Comparison of ENCODE assay signal across 15 mouse cellular contexts in the genomic region with DNA sequence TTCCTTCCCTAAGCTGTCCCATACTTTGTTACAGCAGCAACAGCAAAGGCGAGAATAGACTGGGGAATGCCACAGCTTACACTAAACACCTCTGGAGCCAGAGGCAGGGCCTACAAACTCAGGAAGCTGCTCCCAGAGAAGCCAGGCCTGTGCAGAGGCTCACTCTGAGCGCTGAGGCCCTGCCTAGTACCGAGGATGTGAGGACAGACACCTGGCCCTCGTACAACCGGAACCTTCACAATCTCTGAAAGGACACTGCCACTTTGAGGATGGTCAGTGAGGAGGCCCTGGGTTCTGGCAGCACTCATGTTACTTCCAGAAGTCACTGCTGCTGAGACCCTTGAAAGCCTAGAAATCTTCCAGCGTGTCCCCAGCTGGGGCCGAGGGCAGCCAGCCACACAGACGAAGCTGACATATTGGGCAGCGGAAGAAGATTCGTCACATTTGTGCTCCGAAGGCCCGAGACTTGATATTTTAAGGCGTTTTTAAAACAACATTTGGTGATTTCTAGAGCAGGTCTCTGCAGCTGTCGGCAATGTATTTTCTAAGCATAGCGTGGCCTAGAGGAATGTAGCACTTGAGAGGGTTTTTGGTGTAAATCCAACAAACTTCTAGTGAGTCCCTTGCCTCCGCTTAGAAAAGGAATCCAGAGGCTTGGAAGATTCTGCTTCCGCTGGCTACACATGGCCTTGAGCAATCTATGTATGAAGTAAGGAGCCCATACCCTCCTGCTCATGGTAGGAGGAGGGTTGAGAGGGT. TPM values are rescaled to one million over a fixed set of nuclear protein-coding genes. Genes with fewer than 3 reads are reported as not detected.
DNase-seq lines count a peak whose midpoint lies in the region; ATAC-seq and TF ChIP-seq lines count a peak whose summit lies in the region.
"Had no signal": no experiment of that assay in that cellular context is flagged by ENCODE, and none has a peak within 500 bp of the region (broad histone marks: within the 10 kb centered on the region; RNA-seq: fewer than 3 reads in every experiment).

No protein-coding gene starts in this region.

- no peak for TF ChIP-seq EP300 in heart, postnatal 0 days (IDR thresholded peaks at IDR 0.05; ENCODE audit: low read depth)
- no peak for TF ChIP-seq EP300 in stomach, postnatal 0 days (optimal IDR thresholded peaks at IDR 0.05)

- H3K27me3 ChIP-seq in heart, postnatal 0 days (ENCODE audit: control insufficient read depth, insufficient read depth, low read length), result no peaks in the 10 kb centered on the region
- H3K27me3 ChIP-seq in lung, embryonic 15.5 days, result no peaks in the 10 kb centered on the region
- H3K27me3 ChIP-seq in limb, embryonic 12.5 days, result no peaks in the 10 kb centered on the region
- H3K27me3 ChIP-seq in stomach, postnatal 0 days (ENCODE audit: control insufficient read depth, insufficient read depth, low read length), result no peaks in the 10 kb centered on the region

- intact Hi-C loops in heart, postnatal 25 days (cut with DNase I), result no loop called here

- H3K36me3 ChIP-seq in heart, postnatal 0 days (replicated peaks; ENCODE audit: control insufficient read depth, insufficient read depth, low read length), result no peaks in the 10 kb centered on the region
- H3K36me3 ChIP-seq in lung, embryonic 15.5 days, result no peaks in the 10 kb centered on the region
- no peaks in the 10 kb centered on the region for H3K36me3 ChIP-seq in limb, embryonic 12.5 days
- no peaks in the 10 kb centered on the region for H3K36me3 ChIP-seq in stomach, postnatal 0 days (ENCODE audit: control insufficient read depth, insufficient read depth, low read length)

- H3K9ac ChIP-seq in heart, postnatal 0 days (replicated peaks; ENCODE audit: low read depth, low read length), result no peak overlapping the region
- H3K9ac ChIP-seq in lung, embryonic 15.5 days, result no peak overlapping the region
- no peak overlapping the region for H3K9ac ChIP-seq in limb, embryonic 12.5 days (replicated peaks)
- 0 out of 2 replicates have a peak overlapping the region, but pooled peaks have one; percentile 23 for H3K9ac ChIP-seq in stomach, postnatal 0 days (ENCODE audit: low read length)
- H3K9ac ChIP-seq: liver, postnatal 0 days had no signal

- H3K4me1 ChIP-seq in heart, postnatal 0 days (ENCODE audit: control insufficient read depth, insufficient read depth), result peaks cover 8% of the 10 kb centered on the region; the same call in 1 of the 2 replicates
- peaks cover 40% of the 10 kb centered on the region for H3K4me1 ChIP-seq in lung, embryonic 15.5 days
- peaks cover 34% of the 10 kb centered on the region for H3K4me1 ChIP-seq in limb, embryonic 12.5 days (replicated peaks)
- no peaks in the 10 kb centered on the region for H3K4me1 ChIP-seq in stomach, postnatal 0 days (replicated peaks; ENCODE audit: control insufficient read depth, insufficient read depth)

- WGBS in heart, postnatal 0 days, result 82% methylated on average over 17 of the region's 17 CpGs
- WGBS in lung, embryonic 15.5 days, result 53% methylated on average over 17 of the region's 17 CpGs
- 80% methylated on average over 17 of the region's 17 CpGs for WGBS in limb, embryonic 12.5 days
- 54% methylated on average over 17 of the region's 17 CpGs for WGBS in stomach, postnatal 0 days

- no peak overlapping the region for H3K4me2 ChIP-seq in heart, postnatal 0 days (ENCODE audit: low read depth, low read length)
- H3K4me2 ChIP-seq in lung, embryonic 15.5 days, result no peak overlapping the region
- H3K4me2 ChIP-seq in limb, embryonic 12.5 days, result no peak overlapping the region
- no peak overlapping the region for H3K4me2 ChIP-seq in stomach, postnatal 0 days (replicated peaks; ENCODE audit: low read depth)

- no peak for TF ChIP-seq CTCF in heart, postnatal 0 days (IDR thresholded peaks at IDR 0.05; ENCODE audit: low read depth)
- no peak for TF ChIP-seq CTCF in stomach, postnatal 0 days (IDR thresholded peaks at IDR 0.05; ENCODE audit: low read depth)

- H3K27ac ChIP-seq in heart, postnatal 0 days (ENCODE audit: low read depth), result peak overlapping the region; percentile 54; the same call in 1 of the 2 replicates
- H3K27ac ChIP-seq in lung, embryonic 15.5 days, result peak overlapping the region; percentile 16; the same call in 1 of the 2 replicates
- H3K27ac ChIP-seq in limb, embryonic 12.5 days, result peak overlapping the region; percentile 23; the same call in 1 of the 2 replicates
- peak overlapping the region; percentile 78 for H3K27ac ChIP-seq in stomach, postnatal 0 days (replicated peaks)
- H3K27ac ChIP-seq: heart, adult 2 months had no signal

- 0 out of 2 replicates have a peak, but pooled peaks have one; percentile 36 for ATAC-seq in heart, postnatal 0 days (ENCODE audit: insufficient read depth, low read depth)
- no peak for ATAC-seq in lung, embryonic 15.5 days (ENCODE audit: borderline replicate concordance, extremely low read depth, low FRiP score, low TSS enrichment)
- no peak for ATAC-seq in limb, embryonic 12.5 days (ENCODE audit: insufficient number of reproducible peaks, insufficient read depth, low FRiP score, low TSS enrichment, low read depth)
- ATAC-seq in stomach, postnatal 0 days (ENCODE audit: low FRiP score, low TSS enrichment), result peak; percentile 48; the same call in 1 of the 2 replicates
- ATAC-seq: liver, postnatal 0 days; midbrain, embryonic 16.5 days had no signal

- peak; percentile 26 for DNase-seq in heart, postnatal 0 days (ENCODE audit: low spot score)
- no peak for DNase-seq in heart, postnatal 25 days (ENCODE audit: low spot score)
- no peak for DNase-seq in lung, postnatal 14 days
- DNase-seq in stomach, postnatal 0 days (ENCODE audit: low spot score), result no peak
- no peak for DNase-seq in yolk sac, embryonic 10.5 days (ENCODE audit: low spot score)
- DNase-seq in layer of hippocampus, adult 9-11 months, result no peak
- DNase-seq: cerebellum, postnatal 36 days; liver, postnatal 0 days had no signal

- no peak overlapping the region for H3K4me3 ChIP-seq in heart, postnatal 0 days (ENCODE audit: low read depth, low read length)
- H3K4me3 ChIP-seq in lung, embryonic 15.5 days, result no peak overlapping the region
- H3K4me3 ChIP-seq in limb, embryonic 12.5 days (replicated peaks), result no peak overlapping the region
- no peak overlapping the region for H3K4me3 ChIP-seq in stomach, postnatal 0 days (ENCODE audit: low read depth, low read length)
- H3K4me3 ChIP-seq: heart, adult 2 months had no signal

- H3K9me3 ChIP-seq in heart, postnatal 0 days (replicated peaks; ENCODE audit: control insufficient read depth, low read length), result no peaks in the 10 kb centered on the region; the same call in 1 of the 2 replicates
- no peaks in the 10 kb centered on the region for H3K9me3 ChIP-seq in lung, embryonic 15.5 days
- H3K9me3 ChIP-seq in limb, embryonic 12.5 days, result no peaks in the 10 kb centered on the region
- no peaks in the 10 kb centered on the region for H3K9me3 ChIP-seq in stomach, postnatal 0 days (ENCODE audit: control insufficient read depth, low read length)

RNA-seq across cellular contexts. Expression of a gene that starts 49.1 kb away (rescaled TPM):
- total RNA-seq in heart, postnatal 0 days (2014; rRNA removed; ENCODE audit: low replicate concordance), result 1.4 TPM in 1 of 2 replicates, not detected in the other
- polyA plus RNA-seq in heart, postnatal 0 days (2015; fragmentation: Nextera tagmentation; extraction: Ambion mirVana), result 0.05 TPM in 1 of 2 replicates, not detected in the other
- not detected for total RNA-seq in heart, postnatal 25 days (2021)
- 0.11 and 0.19 TPM in 2 replicates for polyA plus RNA-seq in lung, embryonic 15.5 days (2015; fragmentation: Nextera tagmentation; extraction: Ambion mirVana)
- 0.15 TPM in 1 of 2 replicates, not detected in the other for polyA plus RNA-seq in limb, embryonic 12.5 days (2016; fragmentation: Nextera tagmentation; extraction: Ambion mirVana)
- polyA plus RNA-seq in stomach, postnatal 0 days (2015; fragmentation: Nextera tagmentation; extraction: Ambion mirVana), result 311 and 314 TPM in 2 replicates
- total RNA-seq: heart, adult 2 months; left cerebral cortex, postnatal 10 days had no signal
- polyA plus RNA-seq: frontal cortex, adult 2 months; liver, postnatal 0 days; midbrain, embryonic 16.5 days; neural tube, embryonic 14.5 days had no signal

Comparison
In these comparisons a context has a peak if more than half of its experiments do, and no peak if none do; other contexts are left out.
1. ATAC-seq: peak in heart, postnatal 0 days (single experiment) and stomach, postnatal 0 days (single experiment); none in lung, embryonic 15.5 days (single experiment) and limb, embryonic 12.5 days (single experiment).
2. H3K27ac ChIP-seq: peak in every context shown above with its lines; median percentile 78 in stomach, postnatal 0 days; 54 in heart, postnatal 0 days; 23 in limb, embryonic 12.5 days; 16 in lung, embryonic 15.5 days.
3. RNA of a gene that starts 49.1 kb away (polyA plus RNA-seq): 311 to 314 TPM in stomach, postnatal 0 days; 0.11 to 0.19 TPM in lung, embryonic 15.5 days, 0.15 TPM in limb, embryonic 12.5 days and 0.05 TPM in heart, postnatal 0 days; every median in the first group is over 100 times any median in the second.